Mouse (Mus musculus) testis, adult 2 months (tissue): ENCODE data around the gene Kcnk16.

ENCODE experiments used
- CTCF ChIP-seq: fragments of 200-500 bp; IDR thresholded peaks from 2 replicates; pipeline ENCODE4 v1.5.1; 2012; ENCODE audit warnings: low read depth, mild to moderate bottlenecking, inconsistent platforms, low read length, moderate library complexity; ENCODE audit not compliant: control insufficient read depth, insufficient read depth, insufficient replicate concordance
- POLR2A ChIP-seq: fragments of 200-500 bp; IDR thresholded peaks from 2 replicates; pipeline ENCODE4 v1.6.1; 2012; ENCODE audit warnings: low read depth, mild to moderate bottlenecking, inconsistent platforms, low read length, moderate library complexity; ENCODE audit not compliant: control insufficient read depth

- TF ChIP-seq POLR2A: no peak
- TF ChIP-seq CTCF: peak; percentile 90; the same call in 1 of the 2 replicates
These were observed 10.6 kb downstream of the Kcnk16 start for GRCm38 (mm10) chr14:20258185-20259113.
